Mouse (Mus musculus): ENCODE measurements around the gene Cdc34b. TPM values are rescaled to one million over a fixed set of nuclear protein-coding genes. Genes with fewer than 3 reads are reported as not detected.
"Not testable (repeated sequence)": the region's sequence is repeated elsewhere in the genome, so short reads cannot be mapped to it uniquely, and the experiment has no call there.

Gene Cdc34b
- 0.15 TPM in 1 of 2 replicates, not detected in the other for polyA plus RNA-seq (2015; fragmentation: Nextera tagmentation; extraction: Ambion mirVana)

DNA sequence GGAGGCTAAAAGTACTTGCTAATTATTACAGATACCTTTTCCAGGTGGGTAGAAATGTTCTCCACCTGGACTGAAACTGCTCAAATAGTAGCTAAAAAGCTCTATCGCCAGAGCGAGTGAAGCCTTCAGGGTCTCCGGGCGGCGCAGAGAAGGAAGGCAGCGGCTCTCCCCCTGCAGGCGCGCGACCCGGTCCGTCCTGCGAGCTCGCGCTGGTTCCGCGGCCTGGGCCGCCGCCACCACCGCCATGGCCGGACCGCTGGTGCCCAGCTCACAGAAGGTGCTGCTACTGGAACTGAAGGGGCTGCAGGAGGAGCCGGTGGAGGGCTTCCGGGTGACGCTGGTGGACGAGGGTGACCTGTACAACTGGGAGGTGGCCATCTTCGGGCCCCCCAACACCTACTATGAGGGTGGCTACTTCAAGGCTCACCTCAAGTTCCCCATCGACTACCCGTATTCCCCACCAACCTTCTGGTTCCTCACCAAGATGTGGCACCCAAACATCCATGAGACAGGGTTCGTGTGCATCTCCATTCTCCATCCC is at the start of gene Cdc34b:
Gene Cdc34b (plus strand): TSS at position 51 of the 541 bp plus-strand sequence.
- H3K27ac ChIP-seq (replicated peaks), result no peak within 1 kb of the TSS
- WGBS, result 86% methylated on average over 29 of the region's 29 CpGs
- H3K4me2 ChIP-seq (replicated peaks), result no peak within 1 kb of the TSS
- H3K4me1 ChIP-seq, result no peaks in the 10 kb centered on the region
- H3K9ac ChIP-seq (replicated peaks), result no peak within 1 kb of the TSS
- H3K36me3 ChIP-seq, result no peaks in the 10 kb centered on the region
- H3K27me3 ChIP-seq, result no peaks in the 10 kb centered on the region
- no peak for ATAC-seq (replicated peaks)
- no peaks in the 10 kb centered on the region for H3K9me3 ChIP-seq
- no peak within 1 kb of the TSS for H3K4me3 ChIP-seq

DNA sequence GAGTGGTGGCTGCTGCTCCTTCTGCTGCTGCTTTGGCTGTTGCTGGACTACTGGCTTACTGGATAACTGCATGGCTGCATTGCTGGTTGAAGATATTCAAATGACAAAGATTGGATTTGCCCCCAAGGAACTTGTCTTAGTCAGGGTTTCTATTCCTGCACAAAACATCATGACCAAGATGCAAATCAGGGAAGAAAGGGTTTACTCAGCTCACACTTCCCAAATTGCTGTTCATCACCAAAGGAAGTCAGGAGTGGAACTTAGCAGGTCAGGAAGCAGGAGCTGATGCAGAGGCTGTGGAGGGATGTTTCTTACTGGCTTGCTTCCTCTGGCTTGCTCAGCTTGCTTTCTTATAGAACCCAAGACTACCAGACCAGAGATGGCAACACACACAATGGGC is 49.1 kb upstream of the Cdc34b start:
- not testable (repeated sequence) for H3K27me3 ChIP-seq; H3K9me3 ChIP-seq; H3K9ac ChIP-seq (replicated peaks); H3K4me1 ChIP-seq; H3K27ac ChIP-seq (replicated peaks); H3K36me3 ChIP-seq; ATAC-seq (replicated peaks); H3K4me3 ChIP-seq; H3K4me2 ChIP-seq (replicated peaks)

DNA sequence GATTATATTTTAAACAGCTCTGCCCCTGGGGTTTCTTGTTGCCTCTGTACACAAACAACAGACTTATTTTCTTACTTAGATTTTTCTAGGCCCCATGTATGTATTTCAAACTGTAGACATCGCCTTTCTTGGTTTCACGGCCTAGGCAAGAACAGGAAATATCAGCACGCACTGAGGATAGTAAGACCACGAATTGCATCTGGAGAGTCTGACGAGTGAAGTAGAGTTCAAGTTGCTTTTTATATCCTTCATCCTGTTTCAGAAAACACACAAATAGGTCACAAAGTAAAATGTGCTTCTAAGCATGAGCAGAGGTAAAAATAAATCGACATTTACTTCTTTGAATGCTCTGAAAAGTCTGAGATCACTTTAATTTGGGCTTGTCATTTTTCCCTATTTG is 46.1 kb upstream of the Cdc34b start:
- Histone ChIP-seq H3K27me3 (no peaks in the 10 kb centered on the region), H3K4me1 (no peaks in the 10 kb centered on the region), H3K36me3 (no peaks in the 10 kb centered on the region), H3K4me3 (no peak overlapping the region), H3K4me2 (replicated peaks) (no peak overlapping the region), H3K9me3 (no peaks in the 10 kb centered on the region), H3K9ac (replicated peaks) (no peak overlapping the region), H3K27ac (replicated peaks) (no peak overlapping the region)
- ATAC-seq (replicated peaks), result no peak
- WGBS, result 88% methylated on average over 6 of the region's 6 CpGs

DNA sequence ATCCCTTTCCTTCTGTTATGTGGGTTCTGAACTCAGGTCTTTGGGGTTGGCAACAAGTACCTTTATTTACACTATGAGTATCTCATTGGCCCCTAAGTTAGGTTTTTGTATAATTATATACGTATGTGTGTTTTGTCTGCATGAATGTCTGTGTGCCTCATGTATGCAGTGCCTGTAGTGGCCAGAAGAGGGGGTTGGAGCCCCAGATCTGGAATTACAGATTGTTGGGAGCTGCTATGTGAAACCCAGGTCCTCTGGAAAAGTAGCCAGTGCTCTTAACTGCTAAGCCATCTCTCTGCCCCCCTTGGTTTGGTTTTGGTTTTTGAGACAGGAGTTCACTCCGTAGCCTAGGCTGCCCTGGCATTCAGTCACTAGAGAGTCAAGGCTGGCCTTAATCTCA is 44.4 kb upstream of the Cdc34b start:
- no peaks in the 10 kb centered on the region for H3K36me3 ChIP-seq
- WGBS, result 86% methylated on average over 2 of the region's 2 CpGs
- no peaks in the 10 kb centered on the region for H3K4me1 ChIP-seq
- no peaks in the 10 kb centered on the region for H3K9me3 ChIP-seq
- H3K9ac ChIP-seq (replicated peaks), result no peak overlapping the region
- H3K4me2 ChIP-seq (replicated peaks), result no peak overlapping the region
- ATAC-seq (replicated peaks), result no peak
- H3K27ac ChIP-seq (replicated peaks), result no peak overlapping the region
- no peak overlapping the region for H3K4me3 ChIP-seq
- no peaks in the 10 kb centered on the region for H3K27me3 ChIP-seq

DNA sequence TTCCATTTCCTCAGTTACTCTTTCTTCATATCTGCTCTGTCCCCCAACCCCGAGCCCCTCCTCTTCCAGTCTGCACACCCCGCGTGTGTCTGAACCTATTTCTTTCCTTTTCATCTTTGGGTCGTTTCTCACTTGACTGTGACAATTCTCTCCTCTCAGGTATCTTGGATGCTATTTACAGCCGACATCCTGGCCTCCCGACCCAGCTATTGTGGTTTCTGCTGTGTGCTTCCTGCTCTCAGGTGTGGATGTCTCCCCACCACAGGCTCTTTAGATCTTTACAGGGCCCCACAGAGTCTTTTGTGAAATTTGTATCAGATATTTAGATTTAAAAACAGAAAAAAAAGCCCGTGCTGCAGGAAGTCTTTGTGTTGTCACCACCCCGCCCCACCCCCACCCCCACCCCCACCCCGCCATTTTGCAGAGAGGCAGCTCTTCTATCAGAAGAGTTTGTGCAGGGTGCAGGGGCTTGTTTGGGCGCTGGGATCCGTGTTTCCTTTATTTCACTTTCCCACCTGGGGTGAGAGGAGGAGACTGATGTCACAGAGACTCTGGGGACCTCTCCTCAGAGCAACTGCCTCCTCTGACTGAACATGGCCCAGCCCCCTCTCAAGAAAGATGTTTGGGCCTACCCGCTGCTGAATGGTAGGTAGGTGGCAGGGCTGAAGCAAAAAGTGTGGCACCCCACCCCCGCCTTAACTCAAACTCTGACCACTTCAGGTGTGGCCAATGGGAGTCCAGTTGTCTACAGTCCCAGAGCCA is 43.7 kb upstream of the Cdc34b start:
- H3K4me1 ChIP-seq, result no peaks in the 10 kb centered on the region
- no peak overlapping the region for H3K27ac ChIP-seq (replicated peaks)
- H3K4me3 ChIP-seq, result no peak overlapping the region
- H3K4me2 ChIP-seq (replicated peaks), result no peak overlapping the region
- H3K36me3 ChIP-seq, result no peaks in the 10 kb centered on the region
- H3K9me3 ChIP-seq, result no peaks in the 10 kb centered on the region
- ATAC-seq (replicated peaks), result no peak
- no peak overlapping the region for H3K9ac ChIP-seq (replicated peaks)
- 53% methylated on average over 13 of the region's 13 CpGs for WGBS
- no peaks in the 10 kb centered on the region for H3K27me3 ChIP-seq

DNA sequence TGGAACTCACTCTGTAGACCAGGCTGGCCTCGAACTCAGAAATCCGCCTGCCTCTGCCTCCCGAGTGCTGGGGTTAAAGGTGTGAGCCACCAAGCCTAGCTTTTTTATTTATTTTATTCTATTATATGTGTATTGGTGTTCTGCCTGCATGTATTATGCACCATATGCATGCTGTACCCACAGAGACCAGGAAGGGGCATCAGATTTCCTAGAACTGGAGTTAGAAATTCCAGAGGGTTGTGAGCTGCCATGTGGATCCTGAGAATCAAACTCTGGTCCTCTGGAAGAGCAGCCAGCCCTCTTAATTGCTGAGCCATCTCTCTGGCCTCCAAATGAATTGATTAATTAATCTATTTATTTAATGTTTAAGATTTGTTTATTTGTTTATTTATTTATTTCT is 42.2 kb upstream of the Cdc34b start:
- 98% methylated on average over 3 of the region's 3 CpGs for WGBS
- ATAC-seq (replicated peaks), result no peak
- Histone ChIP-seq H3K9me3 (no peaks in the 10 kb centered on the region), H3K4me3 (no peak overlapping the region), H3K4me2 (replicated peaks) (no peak overlapping the region), H3K27ac (replicated peaks) (no peak overlapping the region), H3K9ac (replicated peaks) (no peak overlapping the region), H3K36me3 (no peaks in the 10 kb centered on the region), H3K4me1 (0 out of 2 replicates have a peak, but pooled peaks cover 5% of the 10 kb centered on the region), H3K27me3 (no peaks in the 10 kb centered on the region)

DNA sequence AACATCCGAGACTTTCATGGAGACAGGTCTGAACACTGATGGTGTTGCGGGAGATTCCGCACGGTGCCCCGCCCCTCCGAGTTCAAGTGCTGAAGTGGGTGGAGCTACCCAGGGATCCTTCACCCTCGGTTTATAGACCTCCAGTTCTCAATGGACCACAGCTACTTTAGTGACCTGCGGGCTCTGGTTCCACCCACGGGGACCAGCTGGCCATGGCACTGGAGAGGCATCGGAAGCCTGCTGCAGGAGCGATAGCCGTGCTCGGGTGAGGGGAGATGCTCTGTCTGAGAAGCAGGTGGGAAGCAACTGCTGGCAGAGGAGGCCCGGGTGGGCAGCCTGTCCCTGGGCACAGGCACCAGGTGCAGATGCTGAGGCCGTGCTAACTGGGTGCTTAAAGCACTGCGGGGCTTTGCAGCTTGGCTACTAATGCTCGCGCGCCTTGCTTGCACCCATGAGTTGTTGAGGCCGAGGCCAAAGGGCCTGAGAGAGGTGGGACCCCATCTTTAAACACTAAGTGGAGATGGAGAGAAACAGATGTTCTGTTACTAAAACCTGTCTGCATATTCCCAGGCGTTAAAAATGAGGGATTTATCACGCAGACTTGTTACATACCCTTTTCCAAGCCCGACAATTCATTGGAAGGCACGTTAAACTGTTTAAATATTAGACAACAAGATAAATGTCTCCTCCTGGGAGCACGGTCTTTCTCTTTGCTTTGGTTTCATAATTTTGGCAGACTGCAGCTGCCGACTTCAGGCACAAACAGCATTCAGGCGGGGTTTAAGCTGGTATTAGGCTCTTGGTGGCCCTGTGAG is 40.0 kb upstream of the Cdc34b start:
- 64% methylated on average over 27 of the region's 27 CpGs for WGBS
- no peak for ATAC-seq (replicated peaks)
- Histone ChIP-seq H3K9me3 (no peaks in the 10 kb centered on the region), H3K9ac (replicated peaks) (no peak overlapping the region), H3K27ac (replicated peaks) (no peak overlapping the region), H3K4me3 (no peak overlapping the region), H3K36me3 (no peaks in the 10 kb centered on the region), H3K4me2 (replicated peaks) (no peak overlapping the region), H3K27me3 (no peaks in the 10 kb centered on the region), H3K4me1 (0 out of 2 replicates have a peak, but pooled peaks cover 7% of the 10 kb centered on the region)

DNA sequence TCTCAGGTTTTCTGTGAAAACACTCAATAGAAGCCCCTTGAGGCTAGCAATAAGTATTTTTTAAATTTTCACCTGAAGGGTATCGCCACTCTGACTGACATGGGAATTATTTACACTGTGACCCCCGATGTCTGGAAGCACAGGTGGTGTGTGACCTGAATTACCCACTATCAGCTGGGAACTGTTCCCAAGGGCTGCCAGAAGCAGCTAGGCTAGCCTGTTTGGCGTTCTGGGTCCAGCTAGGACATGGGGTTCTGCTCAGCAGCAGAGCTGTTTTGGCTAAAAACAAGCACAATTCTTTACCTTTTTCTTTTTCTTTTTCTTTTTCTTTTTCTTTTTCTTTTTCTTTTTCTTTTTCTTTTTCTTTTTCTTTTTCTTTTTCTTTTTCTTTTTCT is 39.4 kb upstream of the Cdc34b start:
- no peak overlapping the region for H3K9ac ChIP-seq (replicated peaks)
- H3K27me3 ChIP-seq, result no peaks in the 10 kb centered on the region
- no peak overlapping the region for H3K4me3 ChIP-seq
- no peaks in the 10 kb centered on the region for H3K36me3 ChIP-seq
- H3K9me3 ChIP-seq, result no peaks in the 10 kb centered on the region
- ATAC-seq (replicated peaks), result no peak
- 0 out of 2 replicates have a peak, but pooled peaks cover 7% of the 10 kb centered on the region for H3K4me1 ChIP-seq
- no peak overlapping the region for H3K4me2 ChIP-seq (replicated peaks)
- 70% methylated on average over 3 of the region's 3 CpGs for WGBS
- no peak overlapping the region for H3K27ac ChIP-seq (replicated peaks)

DNA sequence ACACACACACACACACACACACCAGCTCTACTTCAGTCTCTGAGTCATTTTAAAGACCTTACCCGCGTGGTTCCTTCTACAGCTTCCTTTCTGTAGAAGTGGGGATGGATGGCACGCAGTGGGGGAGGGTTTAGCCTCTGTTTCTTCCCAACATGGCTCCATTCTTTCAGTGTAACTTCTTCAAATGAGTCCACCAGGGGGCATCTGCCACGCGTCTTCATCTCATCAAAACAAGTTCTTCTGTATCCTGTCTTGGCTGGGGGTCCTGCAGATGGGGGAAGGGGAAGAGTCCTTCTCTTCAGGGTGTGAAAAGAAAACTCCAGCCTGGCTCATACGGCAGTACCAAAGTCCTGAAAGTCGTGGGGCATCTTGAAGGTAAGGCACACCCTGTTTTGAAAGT is 37.6 kb upstream of the Cdc34b start:
- H3K27me3 ChIP-seq, result no peaks in the 10 kb centered on the region
- ATAC-seq (replicated peaks), result no peak
- no peaks in the 10 kb centered on the region for H3K36me3 ChIP-seq
- no peaks in the 10 kb centered on the region for H3K9me3 ChIP-seq
- H3K9ac ChIP-seq (replicated peaks), result no peak overlapping the region
- H3K27ac ChIP-seq (replicated peaks), result no peak overlapping the region
- H3K4me1 ChIP-seq, result 0 out of 2 replicates have a peak, but pooled peaks cover 7% of the 10 kb centered on the region
- no peak overlapping the region for H3K4me3 ChIP-seq
- H3K4me2 ChIP-seq (replicated peaks), result no peak overlapping the region
- WGBS, result 32% methylated on average over 7 of the region's 7 CpGs

DNA sequence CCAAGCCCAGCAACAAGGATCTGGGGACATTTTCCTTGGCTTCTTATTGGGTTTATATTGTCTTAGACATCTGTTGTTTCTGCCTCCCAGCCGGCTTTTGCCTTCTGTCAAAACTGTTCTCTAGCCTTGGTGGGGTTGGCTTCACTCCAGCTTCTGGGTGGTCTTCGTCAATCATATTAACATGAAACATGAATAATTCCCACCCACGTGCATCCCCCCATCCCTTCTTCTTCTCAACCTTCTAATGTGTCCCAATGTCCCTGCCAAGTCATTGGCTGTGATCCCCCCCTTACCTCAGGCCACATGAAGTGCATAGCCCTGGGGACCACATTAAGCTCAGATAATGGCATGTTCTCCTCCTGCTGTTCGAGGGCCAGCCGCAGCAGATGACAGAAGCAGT is 37.1 kb upstream of the Cdc34b start, which contains the start of gene Gm11541:
Gene Gm11541 (minus strand): TSS at position 28 of the 400 bp plus-strand sequence.
- 60% methylated on average over 5 of the region's 5 CpGs for WGBS
- Histone ChIP-seq H3K27ac (replicated peaks) (no peak within 1 kb of the TSS), H3K4me1 (0 out of 2 replicates have a peak, but pooled peaks cover 7% of the 10 kb centered on the region), H3K27me3 (no peaks in the 10 kb centered on the region), H3K9me3 (no peaks in the 10 kb centered on the region), H3K4me3 (no peak within 1 kb of the TSS), H3K36me3 (no peaks in the 10 kb centered on the region), H3K4me2 (replicated peaks) (no peak within 1 kb of the TSS), H3K9ac (replicated peaks) (no peak within 1 kb of the TSS)
- ATAC-seq (replicated peaks), result no peak

DNA sequence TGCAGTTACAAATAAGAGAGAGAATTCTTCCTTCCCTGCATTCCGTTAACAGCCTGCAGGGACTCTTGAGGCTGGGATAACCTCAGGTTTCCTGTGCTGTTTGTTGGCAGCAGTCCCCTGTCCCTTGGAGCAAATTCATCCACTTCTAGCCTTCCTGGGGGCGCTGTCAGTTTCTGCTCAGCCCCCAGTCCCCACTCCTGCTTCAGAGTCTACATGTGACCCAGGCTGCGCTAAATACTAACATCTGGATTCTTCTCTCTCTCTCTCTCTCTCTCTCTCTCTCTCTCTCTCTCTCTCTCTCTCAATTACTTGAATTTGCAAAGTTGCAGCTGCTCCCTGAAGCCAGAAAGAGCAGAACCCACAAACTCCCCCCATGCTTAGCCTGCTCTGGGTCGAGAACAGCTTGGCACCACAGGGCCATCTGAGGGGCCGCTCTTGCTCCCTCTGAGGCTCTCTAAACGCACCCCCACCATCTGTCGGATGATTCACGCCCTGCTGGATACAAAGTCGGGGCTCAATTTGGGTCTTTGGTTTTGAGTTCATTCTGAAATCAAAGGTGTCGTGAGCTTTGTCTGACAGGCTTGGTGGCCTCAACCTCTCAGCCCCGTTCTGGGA is 28.2 kb upstream of the Cdc34b start:
- Histone ChIP-seq H3K27me3 (no peaks in the 10 kb centered on the region), H3K36me3 (no peaks in the 10 kb centered on the region), H3K27ac (replicated peaks) (no peak overlapping the region), H3K4me1 (no peaks in the 10 kb centered on the region), H3K9me3 (no peaks in the 10 kb centered on the region), H3K4me2 (replicated peaks) (no peak overlapping the region), H3K9ac (replicated peaks) (no peak overlapping the region), H3K4me3 (no peak overlapping the region)
- 66% methylated on average over 11 of the region's 11 CpGs for WGBS
- ATAC-seq (replicated peaks), result no peak

DNA sequence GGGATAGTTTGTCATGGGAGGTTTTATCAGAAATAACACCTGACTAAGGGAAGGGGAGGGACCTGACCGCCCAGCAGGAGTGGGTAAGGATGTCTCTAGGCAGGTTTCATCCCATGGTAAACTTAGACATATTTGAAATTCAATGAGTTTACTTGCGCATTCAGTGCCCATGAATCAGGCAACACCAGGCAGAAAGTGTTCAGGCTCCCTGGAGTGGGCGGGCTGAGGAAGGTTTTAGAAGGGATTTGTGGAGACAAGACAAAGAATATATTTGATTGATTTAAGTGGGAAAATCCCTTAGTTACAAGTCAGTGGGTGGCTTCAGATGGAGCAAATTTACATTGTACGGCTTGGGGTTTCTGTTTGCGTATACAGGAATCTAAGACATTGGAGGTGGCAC is 26.0 kb upstream of the Cdc34b start:
- Histone ChIP-seq H3K4me1 (no peaks in the 10 kb centered on the region), H3K9ac (replicated peaks) (no peak overlapping the region), H3K27ac (replicated peaks) (no peak overlapping the region), H3K9me3 (no peaks in the 10 kb centered on the region), H3K36me3 (no peaks in the 10 kb centered on the region), H3K4me3 (no peak overlapping the region), H3K27me3 (no peaks in the 10 kb centered on the region), H3K4me2 (replicated peaks) (no peak overlapping the region)
- ATAC-seq (replicated peaks), result no peak
- 74% methylated on average over 5 of the region's 5 CpGs for WGBS
